Mouse (Mus musculus) leukemia stem cell, adult 10-12 weeks (primary cell): ENCODE results near the gene Gpr153. TPM values are rescaled to one million over a fixed set of nuclear protein-coding genes. Genes with fewer than 3 reads are reported as not detected.

Experiments
- polyA plus RNA-seq: library from polyadenylated mRNA; stranded (reverse); fragments of >175 nt; gene quantifications from 2 replicates; pipeline ENCODE4 v1.2.3, GENCODE M21; 2012; ENCODE audit warnings: low replicate concordance

Gpr153 gene
- polyA plus RNA-seq, result 0.48 TPM in 1 of 2 replicates, not detected in the other

DNA sequence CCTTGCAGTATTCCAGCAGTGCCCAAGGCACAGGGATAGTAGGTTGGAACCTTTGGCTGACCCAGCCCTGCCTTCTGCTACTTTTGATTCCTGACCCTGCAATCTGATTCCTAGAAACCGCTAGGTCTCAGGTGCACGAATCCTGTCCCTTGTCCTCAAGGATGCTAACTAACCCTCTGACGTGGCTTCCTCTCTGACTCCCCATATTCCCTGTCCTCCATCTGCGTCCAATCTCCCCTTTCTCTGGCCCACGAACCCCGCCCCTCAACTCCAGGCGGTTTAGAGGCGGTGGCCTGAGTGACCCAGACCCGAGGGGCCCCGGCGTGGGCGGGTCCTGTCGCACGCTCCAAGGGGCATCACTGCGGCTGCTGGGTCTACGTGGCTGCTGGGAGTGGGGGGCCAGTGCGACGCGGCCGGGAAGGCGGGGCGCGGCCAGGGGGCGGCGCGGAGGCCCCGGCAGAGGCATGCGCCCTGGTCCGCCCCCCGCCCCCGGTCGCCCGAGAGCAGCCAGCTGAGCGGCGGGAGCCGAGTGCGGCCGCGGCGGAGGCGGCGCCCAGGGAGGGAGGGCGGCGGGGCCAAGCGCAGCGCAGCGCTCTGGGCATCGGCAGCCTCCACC lies at the start of gene Gpr153:
TSS of gene Gpr153 (plus strand) at position 612 of the 616 bp plus-strand sequence.

DNA sequence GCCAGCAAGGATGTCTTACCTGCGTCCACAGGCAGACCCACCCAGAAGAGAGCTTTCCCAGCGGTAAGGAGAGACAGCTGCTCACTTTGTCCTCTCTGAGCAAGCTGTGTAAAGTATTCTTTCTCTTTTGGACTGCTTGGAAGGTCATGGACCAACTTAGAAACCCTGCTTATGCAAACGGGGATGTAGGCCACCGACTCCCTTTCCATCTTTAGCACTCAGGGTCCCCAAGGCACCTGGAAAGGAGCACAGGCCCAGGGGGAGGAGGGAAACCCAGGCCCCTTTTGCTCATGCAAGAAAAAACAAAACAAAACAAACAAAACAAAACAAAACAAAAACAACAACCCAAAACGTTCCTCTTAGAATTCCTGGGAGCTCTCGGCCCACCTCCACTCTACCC lies 17.5 kb downstream of the Gpr153 start, which contains the start of gene Hes3:
TSS of gene Hes3 (minus strand) at position 101 of the 400 bp plus-strand sequence.

DNA sequence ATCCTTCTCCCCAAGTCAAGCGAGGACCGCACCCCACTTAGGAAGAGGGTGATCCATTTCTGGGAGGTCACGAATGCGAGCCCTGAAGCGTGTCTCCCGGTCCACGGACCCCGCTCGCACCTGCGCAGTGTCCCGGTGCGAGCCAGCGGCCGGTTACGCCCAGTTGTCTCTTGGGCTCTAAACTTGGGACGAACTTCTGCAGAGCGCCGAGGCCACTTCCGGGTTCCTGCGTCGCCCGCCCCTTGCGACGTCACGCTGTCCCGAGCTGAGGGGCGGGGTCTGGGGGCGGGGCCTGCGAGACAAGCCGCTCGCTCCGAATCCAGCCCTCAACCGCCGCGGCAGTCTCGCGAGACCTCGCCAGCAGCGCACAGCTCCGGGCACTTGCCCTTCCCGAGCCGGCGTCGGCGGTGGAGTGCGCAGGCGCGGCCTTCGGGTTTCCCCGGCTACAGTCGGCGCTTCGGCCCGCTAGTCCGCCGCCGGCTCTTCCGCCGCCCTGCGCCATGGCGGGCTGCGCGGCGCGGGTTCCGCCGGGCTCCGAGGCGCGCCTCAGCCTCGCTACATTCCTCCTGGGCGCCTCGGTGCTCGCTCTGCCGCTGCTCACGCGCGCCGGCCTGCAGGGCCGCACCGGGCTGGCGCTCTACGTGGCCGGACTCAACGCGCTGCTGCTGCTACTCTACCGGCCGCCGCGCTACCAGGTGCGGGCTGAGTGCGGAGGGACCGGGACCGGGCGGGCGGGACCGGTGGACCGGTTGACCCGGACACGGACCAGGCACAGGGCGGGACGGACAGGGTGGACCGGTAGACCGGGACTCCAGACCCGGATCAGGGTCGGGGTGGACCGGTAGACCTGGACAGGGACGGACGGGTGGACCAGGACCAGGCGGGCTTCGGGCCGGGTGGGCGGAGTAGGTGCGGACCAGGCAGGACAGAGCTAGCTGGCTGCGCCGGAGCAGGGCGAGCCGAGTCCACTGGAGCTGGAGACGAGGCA lies 23.1 kb downstream of the Gpr153 start, which contains the start of gene Icmt:
TSS of gene Icmt (plus strand) at position 354 of the 988 bp plus-strand sequence.

DNA sequence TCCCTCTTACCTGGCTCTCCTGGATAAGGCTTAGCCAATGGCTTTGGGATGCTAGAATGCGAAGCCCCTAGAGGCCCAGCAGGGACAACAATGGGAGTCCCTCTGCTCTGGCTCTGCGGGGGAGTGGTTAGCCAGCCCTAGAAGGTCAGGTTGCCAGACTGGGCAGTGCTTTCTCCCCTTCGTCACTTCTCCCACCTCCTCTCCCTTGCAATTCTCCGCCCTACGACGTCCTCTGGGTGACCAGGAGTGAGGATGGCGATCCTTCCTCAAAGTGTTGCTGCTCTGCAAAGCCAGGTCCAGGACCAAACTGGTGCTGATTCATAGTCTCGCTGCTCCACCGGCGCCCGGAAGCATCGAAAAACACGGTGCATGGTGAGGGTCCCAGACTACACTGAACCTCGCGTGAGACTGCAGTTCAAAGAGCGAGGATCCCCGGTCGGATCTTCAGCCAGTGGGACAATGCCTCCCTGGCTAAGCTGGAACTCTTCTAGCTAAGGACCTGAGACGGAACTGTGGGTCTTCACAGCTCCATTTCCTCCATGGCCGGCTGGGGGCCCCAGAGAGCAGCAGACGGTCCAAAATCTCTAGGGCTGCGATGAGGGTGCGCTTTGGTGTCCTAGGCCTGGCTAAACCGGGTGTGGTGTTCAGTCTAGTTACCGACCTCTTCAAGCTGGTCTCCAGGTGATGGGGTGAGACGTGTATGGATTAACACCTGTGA lies 44.6 kb downstream of the Gpr153 start, which contains the start of gene Rnf207:
TSS of gene Rnf207 (minus strand) at position 477 of the 718 bp plus-strand sequence.

DNA sequence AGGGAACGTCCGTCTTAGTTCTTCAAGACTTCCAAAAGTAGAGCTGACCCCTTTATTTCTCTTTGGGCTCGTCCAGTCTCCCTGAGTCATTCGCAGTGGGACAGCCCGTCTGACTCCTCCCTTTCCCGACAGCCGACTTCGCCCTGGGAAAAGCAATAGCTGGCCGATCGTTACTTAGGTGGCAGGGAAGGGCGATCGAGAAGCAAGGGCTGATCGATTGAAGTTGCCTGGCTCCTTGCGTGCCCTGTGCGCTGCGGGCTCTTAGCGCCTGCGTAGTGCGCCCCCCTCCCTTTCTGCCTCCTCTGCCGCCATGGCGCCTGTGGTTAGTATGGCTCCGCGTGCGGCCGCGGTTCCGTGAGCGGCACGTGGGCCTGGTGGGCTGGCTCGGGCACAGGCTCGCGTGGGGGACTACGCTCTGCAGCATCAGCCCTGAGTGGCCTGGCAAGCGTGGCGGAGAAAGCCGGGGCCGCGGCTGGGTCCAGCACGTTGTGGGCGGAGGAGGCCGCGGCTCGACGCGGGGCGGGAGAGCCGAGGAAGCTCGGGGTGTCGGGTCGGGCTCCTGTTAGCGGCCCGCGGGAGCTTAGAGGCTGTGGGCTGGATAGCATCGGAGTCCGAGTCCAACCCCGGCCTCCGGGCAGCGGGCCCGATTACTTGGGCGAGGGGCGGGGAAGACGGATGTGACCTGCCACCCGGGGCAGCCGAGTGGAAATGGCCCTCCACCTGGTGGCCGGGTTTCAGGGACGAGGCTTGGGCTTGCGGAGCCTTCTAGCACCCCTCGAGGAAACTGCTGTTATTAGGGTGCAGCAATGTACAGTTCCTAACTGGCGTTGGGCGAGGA lies 51.8 kb downstream of the Gpr153 start, which contains the start of gene Rpl22:
TSS of gene Rpl22 (plus strand) at position 169 of the 838 bp plus-strand sequence.

Other genes with a start within 250 kb of the Gpr153 start
- 5.6 and 9.8 TPM in 2 replicates for gene Zbtb48, start 246.6 kb upstream of the Gpr153 start, polyA plus RNA-seq
- not detected in 2 replicates for gene Tas1r1, start 235.7 kb upstream of the Gpr153 start, polyA plus RNA-seq
- gene Nol9, start 234.9 kb upstream of the Gpr153 start, polyA plus RNA-seq, result 67.1 and 129 TPM in 2 replicates
- gene Plekhg5, start 201.7 kb upstream of the Gpr153 start, polyA plus RNA-seq, result 42.2 and 57.4 TPM in 2 replicates
- 2.3 and 5.3 TPM in 2 replicates for gene Tnfrsf25, start 158.3 kb upstream of the Gpr153 start, polyA plus RNA-seq
- 98.7 and 167 TPM in 2 replicates for gene Espn, start 121.9 kb upstream of the Gpr153 start, polyA plus RNA-seq
- gene Hes2, start 115.4 kb upstream of the Gpr153 start, polyA plus RNA-seq, result 0.62 TPM in 1 of 2 replicates, not detected in the other
- gene Acot7, start 96.1 kb upstream of the Gpr153 start, polyA plus RNA-seq, result 6.4 and 15.0 TPM in 2 replicates
- 0.22 and 0.50 TPM in 2 replicates for gene Hes3, start 17.4 kb downstream of the Gpr153 start, polyA plus RNA-seq
- 17.2 and 31.3 TPM in 2 replicates for gene Icmt, start 23.0 kb downstream of the Gpr153 start, polyA plus RNA-seq
- gene Rnf207, start 44.8 kb downstream of the Gpr153 start, polyA plus RNA-seq, result 0.23 TPM in 1 of 2 replicates, not detected in the other
- 12.8 and 43.2 TPM in 2 replicates for gene Rpl22, start 51.5 kb downstream of the Gpr153 start, polyA plus RNA-seq
- 0.09 TPM in 1 of 2 replicates, not detected in the other for gene Chd5, start 64.4 kb downstream of the Gpr153 start, polyA plus RNA-seq
- 0.46 and 0.48 TPM in 2 replicates for gene Nphp4, start 202.5 kb downstream of the Gpr153 start, polyA plus RNA-seq
- 25.6 and 47.6 TPM in 2 replicates for gene Kcnab2, start 203.6 kb downstream of the Gpr153 start, polyA plus RNA-seq